Mouse (Mus musculus) limb, embryonic 12.5 days (tissue): ENCODE data around the gene Gata5. TPM values are rescaled to one million over a fixed set of nuclear protein-coding genes. Genes with fewer than 3 reads are reported as not detected.

Experiments used
- ATAC-seq: fragments of 200-750 bp; cut with Nextera tagmentation; 2 replicates; pipeline ENCODE4 v1.8.0; 2017; ENCODE audit warnings: low read depth, moderate TSS enrichment; ENCODE audit not compliant: insufficient number of reproducible peaks, insufficient read depth, low FRiP score, low TSS enrichment
- H3K27ac ChIP-seq: fragments of 300-500 bp; sonication (generic); 2 replicates; pipeline ENCODE4 v1.5.1; 2016; ENCODE audit warnings: mild to moderate bottlenecking, moderate library complexity
- H3K27me3 ChIP-seq: fragments of 300-500 bp; sonication (generic); 2 replicates; pipeline ENCODE4 v1.6.1; 2016; ENCODE audit warnings: mild to moderate bottlenecking, moderate library complexity
- H3K36me3 ChIP-seq: fragments of 300-500 bp; sonication (generic); 2 replicates; pipeline ENCODE4 v1.6.1; 2016; ENCODE audit warnings: mild to moderate bottlenecking, moderate library complexity
- H3K4me1 ChIP-seq: fragments of 300-500 bp; sonication (generic); replicated peaks from 2 replicates; pipeline ENCODE4 v1.6.1; 2016
- H3K4me2 ChIP-seq: fragments of 300-500 bp; sonication (generic); 2 replicates; pipeline ENCODE4 v1.6.1; 2016; ENCODE audit warnings: mild to moderate bottlenecking, moderate library complexity
- H3K4me3 ChIP-seq: fragments of 300-500 bp; sonication (generic); replicated peaks from 2 replicates; pipeline ENCODE4 v1.5.1; 2016; ENCODE audit warnings: mild to moderate bottlenecking
- H3K9ac ChIP-seq: fragments of 300-500 bp; sonication (generic); replicated peaks from 2 replicates; pipeline ENCODE4 v1.6.1; 2016; ENCODE audit warnings: mild to moderate bottlenecking, moderate library complexity
- H3K9me3 ChIP-seq: fragments of 300-500 bp; sonication (generic); 2 replicates; pipeline ENCODE4 v1.6.1; 2016; ENCODE audit warnings: mild to moderate bottlenecking, moderate library complexity
- WGBS: fragments of 180-500 bp; shearing (Covaris S2); methylation state at CpG from one replicate; pipeline ENCODE4 v1.1.7; 2016; 5-methylcytosine and 5-hydroxymethylcytosine counted together
- polyA plus RNA-seq: library from polyadenylated mRNA; unstranded; fragments of >200 nt; fragmentation: Nextera tagmentation; extraction: Ambion mirVana; gene quantifications from 2 replicates; pipeline ENCODE4 v1.2.1, GENCODE M21; 2016

The Gata5 gene
- 0.14 TPM in 1 of 2 replicates, not detected in the other for polyA plus RNA-seq

- ATAC-seq, result peak; percentile 39; the same call in 1 of the 2 replicates
- 0% methylated on average over 33 of the region's 33 CpGs for WGBS
- peak within 1 kb of the TSS; percentile 70 for H3K4me2 ChIP-seq
- no peak within 1 kb of the TSS for H3K27ac ChIP-seq
- H3K27me3 ChIP-seq, result peaks cover 97% of the 10 kb centered on the region
- no peaks in the 10 kb centered on the region for H3K9me3 ChIP-seq
- peaks cover 28% of the 10 kb centered on the region for H3K4me1 ChIP-seq
- peak within 1 kb of the TSS; percentile 44 for H3K4me3 ChIP-seq
- no peaks in the 10 kb centered on the region for H3K36me3 ChIP-seq
- peak within 1 kb of the TSS; percentile 48 for H3K9ac ChIP-seq
Observed at GRCm38 (mm10) chr2:180334551-180334986, at the start of gene Gata5. Gene Gata5 (minus strand): TSS chr2:180334699.

- Histone ChIP-seq H3K4me2 (no peak overlapping the region), H3K9ac (no peak overlapping the region), H3K4me1 (no peaks in the 10 kb centered on the region), H3K4me3 (no peak overlapping the region), H3K27ac (no peak overlapping the region), H3K36me3 (no peaks in the 10 kb centered on the region), H3K9me3 (no peaks in the 10 kb centered on the region), H3K27me3 (peaks cover 20% of the 10 kb centered on the region; the same call in 1 of the 2 replicates)
- ATAC-seq, result no peak
- 87% methylated on average over 5 of the region's 5 CpGs for WGBS
Observed at GRCm38 (mm10) chr2:180376730-180377129, 42.2 kb upstream of the Gata5 start.

GRCm38 (mm10) chr2:180373256-180373655 lies 38.8 kb upstream of the Gata5 start:
- no peak overlapping the region for H3K4me2 ChIP-seq
- H3K9me3 ChIP-seq, result no peaks in the 10 kb centered on the region
- no peak overlapping the region for H3K27ac ChIP-seq
- peaks cover 6% of the 10 kb centered on the region; the same call in 1 of the 2 replicates for H3K27me3 ChIP-seq
- WGBS, result 76% methylated on average over 10 of the region's 10 CpGs
- no peaks in the 10 kb centered on the region for H3K36me3 ChIP-seq
- no peaks in the 10 kb centered on the region for H3K4me1 ChIP-seq
- H3K4me3 ChIP-seq, result no peak overlapping the region
- no peak overlapping the region for H3K9ac ChIP-seq
- ATAC-seq, result no peak

- Histone ChIP-seq H3K9ac (no peak overlapping the region), H3K4me2 (no peak overlapping the region), H3K9me3 (no peaks in the 10 kb centered on the region), H3K27ac (no peak overlapping the region), H3K4me1 (no peaks in the 10 kb centered on the region), H3K36me3 (no peaks in the 10 kb centered on the region), H3K4me3 (no peak overlapping the region), H3K27me3 (peaks cover 3% of the 10 kb centered on the region; the same call in 1 of the 2 replicates)
- 85% methylated on average over 5 of the region's 5 CpGs for WGBS
- ATAC-seq, result no peak
Observed at GRCm38 (mm10) chr2:180368359-180368758, 33.9 kb upstream of the Gata5 start.

- WGBS, result 83% methylated on average over 4 of the region's 4 CpGs
- Histone ChIP-seq H3K4me1 (no peaks in the 10 kb centered on the region), H3K27ac (no peak overlapping the region), H3K4me2 (no peak overlapping the region), H3K9me3 (no peaks in the 10 kb centered on the region), H3K27me3 (no peaks in the 10 kb centered on the region; the same call in 1 of the 2 replicates), H3K9ac (no peak overlapping the region), H3K36me3 (no peaks in the 10 kb centered on the region), H3K4me3 (no peak overlapping the region)
- no peak for ATAC-seq
Observed at GRCm38 (mm10) chr2:180367350-180367749, 32.9 kb upstream of the Gata5 start.

GRCm38 (mm10) chr2:180363434-180363720 lies 28.9 kb upstream of the Gata5 start:
- no peaks in the 10 kb centered on the region for H3K36me3 ChIP-seq
- no peak overlapping the region for H3K9ac ChIP-seq
- WGBS, result 71% methylated on average over 3 of the region's 3 CpGs
- no peak overlapping the region for H3K27ac ChIP-seq
- no peak overlapping the region for H3K4me2 ChIP-seq
- H3K4me1 ChIP-seq, result no peaks in the 10 kb centered on the region
- no peaks in the 10 kb centered on the region for H3K9me3 ChIP-seq
- peaks cover 10% of the 10 kb centered on the region for H3K27me3 ChIP-seq
- H3K4me3 ChIP-seq, result no peak overlapping the region
- no peak for ATAC-seq

- 69% methylated on average over 7 of the region's 7 CpGs for WGBS
- H3K4me1 ChIP-seq, result no peaks in the 10 kb centered on the region
- no peak overlapping the region for H3K9ac ChIP-seq
- no peaks in the 10 kb centered on the region for H3K36me3 ChIP-seq
- H3K4me2 ChIP-seq, result no peak overlapping the region
- no peak overlapping the region for H3K4me3 ChIP-seq
- H3K27me3 ChIP-seq, result peaks cover 15% of the 10 kb centered on the region
- no peaks in the 10 kb centered on the region for H3K9me3 ChIP-seq
- H3K27ac ChIP-seq, result no peak overlapping the region
- ATAC-seq, result no peak
Observed at GRCm38 (mm10) chr2:180362585-180363433, 28.3 kb upstream of the Gata5 start.

- H3K4me1 ChIP-seq, result no peaks in the 10 kb centered on the region
- H3K9me3 ChIP-seq, result no peaks in the 10 kb centered on the region
- no peak for ATAC-seq
- H3K4me3 ChIP-seq, result no peak overlapping the region
- no peak overlapping the region for H3K9ac ChIP-seq
- H3K36me3 ChIP-seq, result no peaks in the 10 kb centered on the region
- no peak overlapping the region for H3K27ac ChIP-seq
- 8% methylated on average over 4 of the region's 4 CpGs for WGBS
- no peak overlapping the region for H3K4me2 ChIP-seq
- H3K27me3 ChIP-seq, result peaks cover 27% of the 10 kb centered on the region
Observed at GRCm38 (mm10) chr2:180359062-180359461, 24.6 kb upstream of the Gata5 start.

- H3K36me3 ChIP-seq, result no peaks in the 10 kb centered on the region
- no peaks in the 10 kb centered on the region for H3K4me1 ChIP-seq
- WGBS, result 37% methylated on average over 20 of the region's 20 CpGs
- no peak; the same call in 1 of the 2 replicates for ATAC-seq
- no peaks in the 10 kb centered on the region for H3K9me3 ChIP-seq
- H3K4me3 ChIP-seq, result no peak overlapping the region
- H3K27ac ChIP-seq, result no peak overlapping the region
- no peak overlapping the region for H3K9ac ChIP-seq
- H3K27me3 ChIP-seq, result peaks cover 21% of the 10 kb centered on the region
- no peak overlapping the region for H3K4me2 ChIP-seq
Observed at GRCm38 (mm10) chr2:180353338-180353737, 18.8 kb upstream of the Gata5 start.

GRCm38 (mm10) chr2:180350700-180351099 lies 16.2 kb upstream of the Gata5 start:
- H3K9ac ChIP-seq, result no peak overlapping the region
- no peaks in the 10 kb centered on the region for H3K9me3 ChIP-seq
- WGBS, result 63% methylated on average over 2 of the region's 2 CpGs
- ATAC-seq, result no peak
- no peaks in the 10 kb centered on the region for H3K36me3 ChIP-seq
- H3K4me2 ChIP-seq, result no peak overlapping the region
- no peak overlapping the region for H3K4me3 ChIP-seq
- H3K27ac ChIP-seq, result no peak overlapping the region
- peaks cover 17% of the 10 kb centered on the region for H3K27me3 ChIP-seq
- peaks cover 5% of the 10 kb centered on the region; the same call in 1 of the 2 replicates for H3K4me1 ChIP-seq

GRCm38 (mm10) chr2:180346820-180347497 lies 12.5 kb upstream of the Gata5 start:
- Histone ChIP-seq H3K4me2 (no peak overlapping the region), H3K9me3 (no peaks in the 10 kb centered on the region), H3K4me3 (no peak overlapping the region), H3K27me3 (peaks cover 9% of the 10 kb centered on the region), H3K4me1 (peaks cover 5% of the 10 kb centered on the region; the same call in 1 of the 2 replicates), H3K9ac (no peak overlapping the region), H3K36me3 (no peaks in the 10 kb centered on the region), H3K27ac (no peak overlapping the region)
- 32% methylated on average over 9 of the region's 9 CpGs for WGBS
- peak; percentile 61 for ATAC-seq
